Mouse (Mus musculus): ENCODE results near the gene Cth. TPM values are rescaled to one million over a fixed set of nuclear protein-coding genes. Genes with fewer than 3 reads are reported as not detected.
A peak's percentile ranks its signal among the peaks of the same experiment; 100 is the strongest.

Cth gene
- polyA plus RNA-seq (2014; fragmentation: Nextera tagmentation; extraction: Ambion mirVana), result 1.6 TPM in 2 replicates

DNA sequence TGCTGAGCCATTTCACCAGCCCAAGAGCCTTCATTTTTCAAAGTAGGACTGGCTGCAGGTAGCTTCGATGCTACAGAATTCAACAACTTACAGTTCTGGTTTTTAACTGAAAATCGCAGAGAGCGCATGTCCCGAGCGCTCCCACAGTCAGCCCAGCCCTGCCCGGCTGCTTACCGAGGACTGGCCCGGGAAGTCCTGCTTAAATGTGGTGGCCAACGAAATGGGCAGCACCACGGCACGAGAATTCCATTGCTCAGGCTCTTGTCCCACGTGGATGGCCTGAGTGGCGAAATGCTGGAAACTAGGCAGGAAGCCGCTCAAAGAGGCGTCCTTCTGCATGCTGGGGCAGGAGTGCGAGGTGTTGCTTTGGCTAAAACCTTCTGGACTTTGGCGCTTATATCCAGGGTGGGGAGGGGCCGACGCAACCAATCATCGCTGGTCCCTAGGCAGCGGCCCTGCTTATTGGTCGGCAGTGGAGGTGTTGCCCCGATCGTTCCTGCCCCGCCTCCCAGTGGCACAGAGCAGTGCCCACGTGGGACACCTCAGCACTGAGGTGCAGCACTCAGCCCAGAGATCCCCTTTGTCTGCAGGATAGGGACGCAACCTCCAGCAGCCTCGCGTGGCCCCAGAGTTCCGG is at the start of gene Cth:
TSS of gene Cth (minus strand) at position 386 of the 637 bp plus-strand sequence.
- Histone ChIP-seq H3K27me3 (ENCODE audit: control insufficient read depth, insufficient read depth, low read length) (no peaks in the 10 kb centered on the region), H3K36me3 (ENCODE audit: control insufficient read depth, insufficient read depth, low read length) (no peaks in the 10 kb centered on the region), H3K4me2 (ENCODE audit: low read length) (peak within 1 kb of the TSS; percentile 97), H3K9me3 (ENCODE audit: control insufficient read depth, low read length) (no peaks in the 10 kb centered on the region), H3K4me3 (ENCODE audit: control insufficient read depth in 1 of 2, insufficient read depth in 1 of 2, low read depth in 1 of 2, low read length in 2 of 2) (peak within 1 kb of the TSS; percentile 54 to 59), H3K9ac (ENCODE audit: low read length) (peak within 1 kb of the TSS; percentile 70), H3K27ac (replicated peaks in 1 of 2; ENCODE audit: control insufficient read depth in 1 of 2, insufficient read depth in 1 of 2, low read depth in 2 of 2, low read length in 2 of 2) (no peak within 1 kb of the TSS), H3K4me1 (ENCODE audit: control insufficient read depth in 2 of 2, insufficient read depth in 2 of 2, low read length in 2 of 2) (peaks cover 3 to 4% of the 10 kb centered on the region in 2 experiments; a peak in 3 of 4 replicates)
- peak; percentile 97 for ATAC-seq (ENCODE audit: insufficient number of reproducible peaks, insufficient read depth, low FRiP score, low read depth)
- WGBS, result under 1% methylated on average over 30 of the region's 30 CpGs

DNA sequence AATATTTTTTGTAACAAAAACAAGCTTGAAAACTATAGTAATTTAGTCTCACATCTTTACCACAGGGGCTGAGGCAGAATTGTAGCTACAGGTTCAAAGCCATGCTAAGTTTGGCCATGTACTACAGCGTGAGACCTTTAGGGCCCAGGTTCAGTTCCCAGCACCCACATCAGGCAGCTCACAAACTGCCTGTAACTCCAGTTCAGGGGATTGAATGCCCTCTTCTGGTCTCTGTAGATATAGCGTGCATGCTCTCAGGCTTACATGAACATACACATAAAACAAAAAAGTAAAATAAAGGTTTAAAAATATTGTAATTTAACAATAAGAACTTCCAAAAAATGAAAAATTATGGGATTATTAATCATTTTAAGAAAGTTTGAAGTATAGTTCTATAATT is 48.4 kb upstream of the Cth start:
- Histone ChIP-seq H3K27me3 (ENCODE audit: control insufficient read depth, insufficient read depth, low read length) (no peaks in the 10 kb centered on the region), H3K27ac (replicated peaks in 1 of 2; ENCODE audit: control insufficient read depth in 1 of 2, insufficient read depth in 1 of 2, low read depth in 2 of 2, low read length in 2 of 2) (no peak overlapping the region), H3K9ac (ENCODE audit: low read length) (no peak overlapping the region), H3K36me3 (ENCODE audit: control insufficient read depth, insufficient read depth, low read length) (peaks cover 8% of the 10 kb centered on the region; the same call in 1 of the 2 replicates), H3K4me1 (ENCODE audit: control insufficient read depth in 2 of 2, insufficient read depth in 2 of 2, low read length in 2 of 2) (no peaks in the 10 kb centered on the region), H3K9me3 (ENCODE audit: control insufficient read depth, low read length) (no peaks in the 10 kb centered on the region), H3K4me3 (ENCODE audit: control insufficient read depth in 1 of 2, insufficient read depth in 1 of 2, low read depth in 1 of 2, low read length in 2 of 2) (no peak overlapping the region), H3K4me2 (ENCODE audit: low read length) (no peak overlapping the region)
- 96% methylated on average over 2 of the region's 2 CpGs for WGBS
- ATAC-seq (ENCODE audit: insufficient number of reproducible peaks, insufficient read depth, low FRiP score, low read depth), result no peak

DNA sequence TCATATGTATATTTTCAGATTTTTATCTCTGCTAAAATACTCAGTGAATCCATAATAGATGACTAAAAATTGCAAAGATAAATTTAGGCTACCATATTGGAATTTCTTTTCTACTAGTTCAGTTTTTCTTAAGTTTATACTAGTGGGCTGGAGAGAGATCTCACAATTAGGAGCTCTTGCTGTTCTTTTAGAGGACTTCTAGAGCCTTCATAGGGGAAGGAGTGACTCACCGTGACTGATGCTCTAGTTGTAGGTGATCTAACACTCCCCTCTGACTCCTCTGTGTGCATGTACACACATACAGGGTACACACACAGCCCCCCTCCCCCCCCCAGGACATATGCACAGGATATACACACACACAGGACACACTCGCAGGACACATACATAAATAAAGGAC is 46.3 kb upstream of the Cth start:
- no peak overlapping the region for H3K9ac ChIP-seq (ENCODE audit: low read length)
- no peak overlapping the region for H3K27ac ChIP-seq (replicated peaks in 1 of 2; ENCODE audit: control insufficient read depth in 1 of 2, insufficient read depth in 1 of 2, low read depth in 2 of 2, low read length in 2 of 2)
- H3K27me3 ChIP-seq (ENCODE audit: control insufficient read depth, insufficient read depth, low read length), result no peaks in the 10 kb centered on the region
- ATAC-seq (ENCODE audit: insufficient number of reproducible peaks, insufficient read depth, low FRiP score, low read depth), result no peak
- peaks cover 8% of the 10 kb centered on the region; the same call in 1 of the 2 replicates for H3K36me3 ChIP-seq (ENCODE audit: control insufficient read depth, insufficient read depth, low read length)
- H3K4me3 ChIP-seq (ENCODE audit: control insufficient read depth in 1 of 2, insufficient read depth in 1 of 2, low read depth in 1 of 2, low read length in 2 of 2), result no peak overlapping the region
- no peaks in the 10 kb centered on the region for H3K9me3 ChIP-seq (ENCODE audit: control insufficient read depth, low read length)
- no peaks in the 10 kb centered on the region for H3K4me1 ChIP-seq (ENCODE audit: control insufficient read depth in 2 of 2, insufficient read depth in 2 of 2, low read length in 2 of 2)
- H3K4me2 ChIP-seq (ENCODE audit: low read length), result no peak overlapping the region
- 93% methylated on average over 2 of the region's 2 CpGs for WGBS

- no peak overlapping the region for H3K4me2 ChIP-seq (ENCODE audit: low read length)
- H3K4me1 ChIP-seq (ENCODE audit: control insufficient read depth in 2 of 2, insufficient read depth in 2 of 2, low read length in 2 of 2), result no peaks in the 10 kb centered on the region
- H3K27me3 ChIP-seq (ENCODE audit: control insufficient read depth, insufficient read depth, low read length), result no peaks in the 10 kb centered on the region
- H3K36me3 ChIP-seq (ENCODE audit: control insufficient read depth, insufficient read depth, low read length), result peaks cover 3% of the 10 kb centered on the region
- no peak for ATAC-seq (ENCODE audit: insufficient number of reproducible peaks, insufficient read depth, low FRiP score, low read depth)
- no peak overlapping the region for H3K4me3 ChIP-seq (ENCODE audit: control insufficient read depth in 1 of 2, insufficient read depth in 1 of 2, low read depth in 1 of 2, low read length in 2 of 2)
- H3K9me3 ChIP-seq (ENCODE audit: control insufficient read depth, low read length), result no peaks in the 10 kb centered on the region
- no peak overlapping the region for H3K27ac ChIP-seq (replicated peaks in 1 of 2; ENCODE audit: control insufficient read depth in 1 of 2, insufficient read depth in 1 of 2, low read depth in 2 of 2, low read length in 2 of 2)
- H3K9ac ChIP-seq (ENCODE audit: low read length), result no peak overlapping the region
Observed at GRCm38 (mm10) chr3:157957320-157957719, 32.4 kb upstream of the Cth start.

GRCm38 (mm10) chr3:157956201-157956600 is 31.3 kb upstream of the Cth start:
- WGBS, result 88% methylated on average over 3 of the region's 3 CpGs
- no peak for ATAC-seq (ENCODE audit: insufficient number of reproducible peaks, insufficient read depth, low FRiP score, low read depth)

DNA sequence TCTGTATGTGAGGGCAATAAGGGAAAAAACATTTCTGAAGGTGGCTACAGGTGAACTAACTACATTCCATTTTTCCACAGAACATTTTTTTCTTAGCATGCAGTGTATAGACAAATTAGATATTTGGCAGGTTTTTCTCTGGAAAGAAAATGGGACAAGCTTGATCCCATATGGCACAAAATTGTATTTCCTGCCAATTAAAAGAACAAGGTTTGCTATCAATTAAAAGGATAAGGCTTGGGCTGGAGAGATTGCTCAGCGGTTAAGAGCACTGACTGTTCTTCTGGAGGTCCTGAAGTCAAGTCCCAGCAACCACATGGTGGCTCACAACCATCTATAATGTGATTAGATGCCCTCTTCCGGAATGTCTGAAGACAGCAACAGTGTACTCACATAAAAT is 30.6 kb upstream of the Cth start:
- peaks cover 4% of the 10 kb centered on the region for H3K36me3 ChIP-seq (ENCODE audit: control insufficient read depth, insufficient read depth, low read length)
- ATAC-seq (ENCODE audit: insufficient number of reproducible peaks, insufficient read depth, low FRiP score, low read depth), result no peak
- no peaks in the 10 kb centered on the region for H3K9me3 ChIP-seq (ENCODE audit: control insufficient read depth, low read length)
- H3K4me2 ChIP-seq (ENCODE audit: low read length), result no peak overlapping the region
- WGBS, result 84% methylated on average over 2 of the region's 2 CpGs
- no peaks in the 10 kb centered on the region for H3K4me1 ChIP-seq (ENCODE audit: control insufficient read depth in 2 of 2, insufficient read depth in 2 of 2, low read length in 2 of 2)
- H3K4me3 ChIP-seq (ENCODE audit: control insufficient read depth in 1 of 2, insufficient read depth in 1 of 2, low read depth in 1 of 2, low read length in 2 of 2), result no peak overlapping the region
- H3K27ac ChIP-seq (replicated peaks in 1 of 2; ENCODE audit: control insufficient read depth in 1 of 2, insufficient read depth in 1 of 2, low read depth in 2 of 2, low read length in 2 of 2), result no peak overlapping the region
- H3K27me3 ChIP-seq (ENCODE audit: control insufficient read depth, insufficient read depth, low read length), result no peaks in the 10 kb centered on the region
- no peak overlapping the region for H3K9ac ChIP-seq (ENCODE audit: low read length)

More at GRCm38 (mm10) chr3:157956201-157956600, 31.3 kb upstream of the Cth start:
- Histone ChIP-seq H3K4me2 (ENCODE audit: low read length) (no peak overlapping the region), H3K36me3 (ENCODE audit: control insufficient read depth, insufficient read depth, low read length) (peaks cover 2% of the 10 kb centered on the region), H3K27me3 (ENCODE audit: control insufficient read depth, insufficient read depth, low read length) (no peaks in the 10 kb centered on the region), H3K27ac (replicated peaks in 1 of 2; ENCODE audit: control insufficient read depth in 1 of 2, insufficient read depth in 1 of 2, low read depth in 2 of 2, low read length in 2 of 2) (no peak overlapping the region), H3K9me3 (ENCODE audit: control insufficient read depth, low read length) (no peaks in the 10 kb centered on the region), H3K4me3 (ENCODE audit: control insufficient read depth in 1 of 2, insufficient read depth in 1 of 2, low read depth in 1 of 2, low read length in 2 of 2) (no peak overlapping the region), H3K9ac (ENCODE audit: low read length) (no peak overlapping the region), H3K4me1 (ENCODE audit: control insufficient read depth in 2 of 2, insufficient read depth in 2 of 2, low read length in 2 of 2) (no peaks in the 10 kb centered on the region)

DNA sequence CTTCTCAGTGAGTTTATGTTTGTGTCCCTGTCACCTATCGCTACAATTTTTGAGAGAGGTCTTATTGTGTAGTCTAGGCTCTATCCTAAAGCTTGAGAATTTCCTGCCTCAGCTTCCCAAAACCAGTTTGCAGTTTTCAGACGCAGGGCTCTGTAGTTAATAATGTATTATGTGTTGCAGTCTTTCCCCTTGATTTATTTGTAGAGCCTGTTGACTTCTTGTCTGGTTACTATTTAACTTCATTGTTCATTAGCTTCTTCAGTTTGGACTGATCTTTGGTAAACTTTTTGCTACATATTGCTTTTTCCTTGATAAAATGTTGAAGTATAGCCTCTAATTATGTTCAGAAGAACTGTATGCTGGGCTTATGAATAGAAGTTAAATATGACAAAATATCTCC is 27.8 kb upstream of the Cth start:
- no peak for ATAC-seq (ENCODE audit: insufficient number of reproducible peaks, insufficient read depth, low FRiP score, low read depth)
- H3K4me1 ChIP-seq (ENCODE audit: control insufficient read depth in 2 of 2, insufficient read depth in 2 of 2, low read length in 2 of 2), result peaks cover 0 to 7% of the 10 kb centered on the region in 2 experiments; a peak in 2 of 4 replicates
- H3K9me3 ChIP-seq (ENCODE audit: control insufficient read depth, low read length), result no peaks in the 10 kb centered on the region
- H3K4me3 ChIP-seq (ENCODE audit: control insufficient read depth in 1 of 2, insufficient read depth in 1 of 2, low read depth in 1 of 2, low read length in 2 of 2), result no peak overlapping the region
- no peak overlapping the region for H3K4me2 ChIP-seq (ENCODE audit: low read length)
- H3K9ac ChIP-seq (ENCODE audit: low read length), result no peak overlapping the region
- H3K27me3 ChIP-seq (ENCODE audit: control insufficient read depth, insufficient read depth, low read length), result no peaks in the 10 kb centered on the region
- 95% methylated on average over 2 of the region's 2 CpGs for WGBS
- peaks cover 7% of the 10 kb centered on the region for H3K36me3 ChIP-seq (ENCODE audit: control insufficient read depth, insufficient read depth, low read length)
- H3K27ac ChIP-seq (replicated peaks in 1 of 2; ENCODE audit: control insufficient read depth in 1 of 2, insufficient read depth in 1 of 2, low read depth in 2 of 2, low read length in 2 of 2), result no peak overlapping the region
